Mouse (Mus musculus): ENCODE measurements around the gene Eif2d. TPM values are rescaled to one million over a fixed set of nuclear protein-coding genes. Genes with fewer than 3 reads are reported as not detected.

Gene Eif2d
- 10 to 100 TPM in 25 of 26 experiments, 1 to 10 TPM in 1; 9.1 to 48.4 (median 30.4) TPM for total RNA-seq (2018; cell fraction: chromatin; rRNA removed)
- total RNA-seq (2018; cell fraction: cytosol; rRNA removed), result 10 to 100 TPM; 14.9 to 26.3 (median 22.8) TPM
- 10 to 100 TPM in 25 of 26 experiments, 1 to 10 TPM in 1; 9.1 to 45.7 (median 23.0) TPM for total RNA-seq (2018; cell fraction: nucleus; rRNA removed)
- polyA plus RNA-seq (2018), result 15.6 to 17.9 TPM (median 17.7 TPM) in 3 replicates

GRCm38 (mm10) chr1:131153018-131153629, at the start of gene Eif2d:
Eif2d (plus strand) TSS chr1:131153181.
- peak within 1 kb of the TSS; percentile 36 for H3K27ac ChIP-seq
- peaks cover 5% of the 10 kb centered on the region; the same call in 1 of the 2 replicates for H3K79me2 ChIP-seq (ENCODE audit: inconsistent target)
- WGBS (ENCODE audit: missing documents), result 1% methylated on average over 27 of the region's 27 CpGs
- H3K36me3 ChIP-seq (ENCODE audit: inconsistent target), result peaks cover 2% of the 10 kb centered on the region; the same call in 1 of the 2 replicates
- peak within 1 kb of the TSS; percentile 75 for H3K4me3 ChIP-seq (ENCODE audit: inconsistent target)

DNA sequence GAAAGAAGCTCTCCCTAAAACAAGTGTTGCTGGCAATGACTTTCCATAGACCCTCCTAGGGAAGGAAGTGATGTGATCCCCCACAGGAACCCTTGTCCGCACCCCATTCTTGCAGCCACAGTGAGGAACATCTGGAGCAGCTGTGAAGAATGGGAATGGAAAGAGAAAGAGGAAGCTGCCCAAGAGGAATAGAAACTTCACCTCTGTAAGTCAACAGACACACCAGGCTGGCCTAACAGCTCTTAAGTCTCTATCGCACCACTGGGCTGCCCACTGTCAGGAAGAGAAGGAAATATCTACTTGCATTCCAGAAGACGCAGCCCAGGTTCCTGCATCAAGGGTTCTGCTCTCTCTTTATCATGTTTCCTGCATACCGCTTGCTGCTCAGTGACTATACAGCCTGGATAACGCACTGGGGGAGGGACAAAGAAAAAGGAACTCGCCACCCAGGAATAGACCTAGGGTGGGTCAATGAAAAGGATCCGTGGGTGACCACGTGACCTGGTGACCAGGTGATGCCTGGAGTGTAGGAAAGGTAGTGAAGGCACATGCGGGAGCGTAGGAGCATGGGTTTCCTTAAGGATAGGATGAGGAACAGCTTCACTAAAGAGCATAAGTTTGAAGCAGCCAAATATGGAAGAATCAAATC, 49.1 kb upstream of the Eif2d start:
- H3K36me3 ChIP-seq (ENCODE audit: inconsistent target), result no peaks in the 10 kb centered on the region
- no peaks in the 10 kb centered on the region for H3K79me2 ChIP-seq (ENCODE audit: inconsistent target)
- WGBS (ENCODE audit: missing documents), result 15% methylated on average over 10 of the region's 10 CpGs
- H3K4me3 ChIP-seq (ENCODE audit: inconsistent target), result no peak overlapping the region
- peak overlapping the region; percentile 88 for H3K27ac ChIP-seq

DNA sequence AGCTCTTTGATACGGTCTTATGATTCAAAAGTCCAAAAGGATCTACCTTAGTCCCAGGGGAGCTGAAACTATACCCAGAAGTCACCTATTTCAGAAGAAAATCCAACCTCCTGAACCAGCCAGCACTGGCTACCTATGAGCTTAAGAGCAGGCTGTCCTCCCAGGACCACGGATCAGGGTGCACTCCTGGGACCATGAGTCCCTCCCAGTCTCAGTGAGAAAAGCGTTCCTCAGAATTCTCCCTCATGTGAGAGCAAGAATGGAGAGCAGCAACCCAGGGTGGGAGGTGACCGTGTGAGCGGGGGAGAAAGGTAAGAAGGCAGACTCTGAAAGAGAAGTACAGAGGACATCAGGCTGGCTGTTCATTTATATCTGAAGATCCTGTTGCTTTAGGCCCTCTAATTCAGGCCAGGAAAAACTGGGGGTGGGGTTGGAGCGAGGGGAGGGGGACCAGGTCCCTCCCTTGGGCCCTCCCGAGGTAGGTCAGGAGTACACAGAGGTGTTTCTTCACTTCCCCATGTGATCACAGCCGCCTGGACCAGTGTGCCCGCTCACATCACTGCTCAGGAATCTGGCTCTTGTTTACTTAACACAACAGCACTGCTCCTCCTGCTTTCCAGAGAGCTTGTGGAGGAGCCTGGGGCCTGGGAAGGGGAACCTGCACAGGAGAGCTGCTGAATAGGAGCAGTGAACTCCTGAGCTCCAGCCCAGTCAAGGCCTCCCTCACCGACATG, 45.2 kb upstream of the Eif2d start:
- H3K36me3 ChIP-seq (ENCODE audit: inconsistent target), result no peaks in the 10 kb centered on the region
- H3K4me3 ChIP-seq (ENCODE audit: inconsistent target), result no peak overlapping the region
- H3K79me2 ChIP-seq (ENCODE audit: inconsistent target), result no peaks in the 10 kb centered on the region
- no peak overlapping the region for H3K27ac ChIP-seq
- WGBS (ENCODE audit: missing documents), result 97% methylated on average over 10 of the region's 10 CpGs

GRCm38 (mm10) chr1:131110525-131111106, 42.4 kb upstream of the Eif2d start:
- peak overlapping the region; percentile 90 for H3K27ac ChIP-seq
- H3K4me3 ChIP-seq (ENCODE audit: inconsistent target), result no peak overlapping the region
- 2% methylated on average over 12 of the region's 12 CpGs for WGBS (ENCODE audit: missing documents)

DNA sequence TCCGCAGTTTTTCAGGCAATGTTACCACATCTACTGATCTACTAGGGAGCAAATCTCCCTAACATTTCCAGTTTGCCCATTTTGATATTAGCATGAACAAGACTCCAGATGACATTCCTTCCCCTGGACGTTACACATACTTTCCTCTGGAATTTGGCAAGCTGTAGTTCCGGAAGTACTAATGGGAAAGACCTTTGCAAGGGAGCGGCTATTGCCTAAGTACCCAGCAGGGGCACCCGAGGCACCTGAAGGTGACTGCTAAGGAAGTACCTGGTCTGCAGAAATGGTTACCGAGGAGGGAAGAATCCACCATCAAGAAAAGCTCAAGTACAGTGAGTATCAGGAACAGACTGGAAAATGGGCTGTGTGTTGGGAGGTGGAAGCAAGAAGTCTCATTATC, 40.4 kb upstream of the Eif2d start:
- 62% methylated on average over 6 of the region's 6 CpGs for WGBS (ENCODE audit: missing documents)
- H3K79me2 ChIP-seq (ENCODE audit: inconsistent target), result no peaks in the 10 kb centered on the region
- no peak overlapping the region for H3K27ac ChIP-seq
- H3K36me3 ChIP-seq (ENCODE audit: inconsistent target), result no peaks in the 10 kb centered on the region
- no peak overlapping the region for H3K4me3 ChIP-seq (ENCODE audit: inconsistent target)

More at GRCm38 (mm10) chr1:131110525-131111106, 42.4 kb upstream of the Eif2d start:
- H3K79me2 ChIP-seq (ENCODE audit: inconsistent target), result no peaks in the 10 kb centered on the region
- H3K36me3 ChIP-seq (ENCODE audit: inconsistent target), result no peaks in the 10 kb centered on the region

DNA sequence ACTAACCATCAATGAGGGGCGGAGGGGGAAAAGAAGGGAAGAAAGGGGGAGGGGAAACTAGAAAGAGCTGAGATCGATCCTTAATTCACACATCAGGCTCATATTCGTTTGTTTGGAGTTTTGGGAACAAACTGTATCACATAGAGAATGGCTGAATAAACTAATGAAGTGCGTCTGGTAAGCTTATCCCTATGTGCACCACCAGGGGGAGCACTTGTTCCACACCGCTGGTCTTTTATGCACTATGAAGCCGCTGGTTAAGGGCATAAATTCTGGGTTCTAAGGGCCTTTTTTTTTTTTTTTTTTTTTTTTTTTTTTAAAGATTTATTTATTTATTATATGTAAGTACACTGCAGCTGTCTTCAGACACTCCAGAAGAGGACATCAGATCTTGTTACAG, 37.0 kb upstream of the Eif2d start:
- no peak overlapping the region for H3K27ac ChIP-seq
- no peaks in the 10 kb centered on the region for H3K36me3 ChIP-seq (ENCODE audit: inconsistent target)
- no peak overlapping the region for H3K4me3 ChIP-seq (ENCODE audit: inconsistent target)
- WGBS (ENCODE audit: missing documents), result 13% methylated on average over 5 of the region's 6 CpGs
- no peaks in the 10 kb centered on the region for H3K79me2 ChIP-seq (ENCODE audit: inconsistent target)

- Histone ChIP-seq H3K79me2 (ENCODE audit: inconsistent target) (no peaks in the 10 kb centered on the region), H3K36me3 (ENCODE audit: inconsistent target) (no peaks in the 10 kb centered on the region), H3K27ac (no peak overlapping the region), H3K4me3 (ENCODE audit: inconsistent target) (no peak overlapping the region)
- 68% methylated on average over 11 of the region's 13 CpGs for WGBS (ENCODE audit: missing documents)
These were observed 36.5 kb upstream of the Eif2d start for GRCm38 (mm10) chr1:131116430-131117011.

- H3K27ac ChIP-seq, result no peak overlapping the region
- 83% methylated on average over 10 of the region's 10 CpGs for WGBS (ENCODE audit: missing documents)
- no peaks in the 10 kb centered on the region for H3K36me3 ChIP-seq (ENCODE audit: inconsistent target)
- no peaks in the 10 kb centered on the region for H3K79me2 ChIP-seq (ENCODE audit: inconsistent target)
- no peak overlapping the region for H3K4me3 ChIP-seq (ENCODE audit: inconsistent target)
These were observed 34.5 kb upstream of the Eif2d start for GRCm38 (mm10) chr1:131118530-131118929.

- Histone ChIP-seq H3K36me3 (ENCODE audit: inconsistent target) (no peaks in the 10 kb centered on the region), H3K27ac (no peak overlapping the region), H3K79me2 (ENCODE audit: inconsistent target) (no peaks in the 10 kb centered on the region), H3K4me3 (ENCODE audit: inconsistent target) (no peak overlapping the region)
- whole genome bisulfite sequencing (ENCODE audit: missing documents), result 41% methylated on average over 2 of the region's 2 CpGs
These were observed 34.0 kb upstream of the Eif2d start for GRCm38 (mm10) chr1:131119026-131119425.

- H3K27ac ChIP-seq, result no peak overlapping the region
- no peak overlapping the region for H3K4me3 ChIP-seq (ENCODE audit: inconsistent target)
- H3K36me3 ChIP-seq (ENCODE audit: inconsistent target), result no peaks in the 10 kb centered on the region
- 61% methylated on average over 3 of the region's 3 CpGs for WGBS (ENCODE audit: missing documents)
- no peaks in the 10 kb centered on the region for H3K79me2 ChIP-seq (ENCODE audit: inconsistent target)
These were observed 31.0 kb upstream of the Eif2d start for GRCm38 (mm10) chr1:131121987-131122386.

- 92% methylated on average over 10 of the region's 10 CpGs for WGBS (ENCODE audit: missing documents)
- Histone ChIP-seq H3K36me3 (ENCODE audit: inconsistent target) (no peaks in the 10 kb centered on the region), H3K4me3 (ENCODE audit: inconsistent target) (no peak overlapping the region), H3K27ac (no peak overlapping the region), H3K79me2 (ENCODE audit: inconsistent target) (no peaks in the 10 kb centered on the region)
These were observed 29.3 kb upstream of the Eif2d start for GRCm38 (mm10) chr1:131123522-131124265.

- 33% methylated on average over 11 of the region's 11 CpGs for WGBS (ENCODE audit: missing documents)
- no peak overlapping the region for H3K27ac ChIP-seq
- no peaks in the 10 kb centered on the region for H3K79me2 ChIP-seq (ENCODE audit: inconsistent target)
- no peaks in the 10 kb centered on the region for H3K36me3 ChIP-seq (ENCODE audit: inconsistent target)
- H3K4me3 ChIP-seq (ENCODE audit: inconsistent target), result no peak overlapping the region
These were observed 26.8 kb upstream of the Eif2d start for GRCm38 (mm10) chr1:131125987-131126744.

DNA sequence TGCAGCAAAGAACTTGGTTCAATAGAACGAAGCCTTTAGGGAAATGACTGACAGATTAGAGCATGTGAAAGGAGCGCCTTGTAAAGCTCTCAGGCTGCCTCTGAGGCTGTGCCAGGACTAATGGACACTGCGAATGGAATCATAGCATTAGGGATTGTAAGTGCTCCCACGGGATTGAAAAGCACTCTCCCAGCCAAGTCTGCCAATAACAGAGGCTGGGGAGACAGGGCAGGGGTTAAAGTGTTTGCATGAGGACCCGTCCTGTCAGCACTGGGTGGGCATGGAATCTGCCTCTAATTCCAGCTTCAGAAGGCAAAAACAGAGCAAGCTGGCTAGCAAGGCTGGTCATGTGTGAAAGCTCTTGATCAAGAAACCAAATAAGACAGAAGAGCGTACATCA, 18.8 kb upstream of the Eif2d start:
- Histone ChIP-seq H3K4me3 (ENCODE audit: inconsistent target) (no peak overlapping the region), H3K36me3 (ENCODE audit: inconsistent target) (no peaks in the 10 kb centered on the region), H3K27ac (no peak overlapping the region), H3K79me2 (ENCODE audit: inconsistent target) (no peaks in the 10 kb centered on the region)
- WGBS (ENCODE audit: missing documents), result 95% methylated on average over 6 of the region's 6 CpGs

Measured in macrophage (primary cell).